Mouse (Mus musculus) gastrocnemius, adult 18-20 months (tissue): ENCODE data around the gene Pole. TPM values are rescaled to one million over a fixed set of nuclear protein-coding genes. Genes with fewer than 3 reads are reported as not detected.

Source experiments
- DNase-seq: peaks from one replicate; pipeline ENCODE4 v3.0.0; 2021; ENCODE audit warnings: low spot score
- total RNA-seq, 2 experiments: library from RNA; stranded (reverse); gene quantifications; 2 replicates each; pipeline ENCODE4 v1.2.3; 2021

Pole gene
- total RNA-seq, 2 experiments from 2014 or later = 1.4 to 1.6 TPM

DNA sequence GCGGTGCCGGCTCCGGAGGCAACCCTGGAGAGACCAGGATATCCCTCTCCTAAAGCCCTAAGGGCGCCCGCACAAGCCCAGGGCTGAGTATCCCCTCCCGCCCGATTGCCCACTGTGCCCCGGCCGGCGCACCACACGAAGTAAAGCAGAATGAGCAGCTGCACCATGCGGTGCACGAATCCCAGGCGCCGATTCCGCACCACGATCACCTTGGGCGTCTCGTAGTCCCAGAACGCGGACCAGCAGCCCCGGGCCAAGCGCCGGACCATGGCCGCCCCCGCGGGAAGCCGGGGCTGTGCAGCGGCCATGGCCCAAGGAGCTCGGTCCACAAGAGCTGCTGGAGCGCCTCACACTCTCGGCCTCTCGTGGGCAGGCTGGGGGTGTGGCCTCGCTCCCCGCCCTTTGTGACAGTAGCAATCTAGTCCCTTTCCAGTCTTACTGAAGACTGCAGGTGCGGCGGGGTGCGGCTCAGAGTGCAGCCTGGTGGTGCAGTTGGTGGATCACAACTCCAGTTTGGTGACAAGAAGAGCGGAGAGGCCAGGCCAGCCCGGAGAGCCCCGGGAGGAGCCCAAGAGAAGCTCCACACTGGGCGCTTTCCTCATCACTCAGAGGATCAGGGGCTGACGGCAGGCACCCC is 56.7 kb downstream of the Pole start, which contains the start of gene P2rx2:
TSS of gene P2rx2 (minus strand) at position 565 of the 637 bp plus-strand sequence.
- peak; percentile 4 for DNase-seq

GRCm38 (mm10) chr5:110344524-110344923 is 58.4 kb downstream of the Pole start, which contains the start of gene Lrcol1:
TSS of gene Lrcol1 (plus strand) at chr5:110344730.
- no peak for DNase-seq

DNA sequence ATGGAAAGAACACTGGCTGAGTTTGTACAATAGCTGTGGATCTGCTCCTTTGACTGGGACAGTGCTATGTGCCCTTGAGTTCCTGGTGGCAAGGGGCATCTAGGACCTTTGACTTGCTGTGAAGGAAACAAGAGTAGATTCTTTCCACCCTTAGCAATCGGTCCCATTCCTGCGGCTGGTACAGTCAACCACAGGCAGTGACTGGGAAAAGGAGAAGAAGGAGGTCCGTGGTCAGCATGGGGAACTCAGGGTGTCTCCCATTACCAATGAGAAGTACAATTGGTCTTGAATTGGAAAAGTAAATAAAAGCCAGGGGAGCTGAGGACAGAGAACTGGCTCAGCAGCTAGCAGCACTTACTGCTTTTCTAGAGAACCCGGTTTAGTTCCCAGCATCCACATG is 59.4 kb downstream of the Pole start:
- no peak for DNase-seq

- no peak for DNase-seq
Measured at GRCm38 (mm10) chr5:110347006-110347405, 60.9 kb downstream of the Pole start.

DNA sequence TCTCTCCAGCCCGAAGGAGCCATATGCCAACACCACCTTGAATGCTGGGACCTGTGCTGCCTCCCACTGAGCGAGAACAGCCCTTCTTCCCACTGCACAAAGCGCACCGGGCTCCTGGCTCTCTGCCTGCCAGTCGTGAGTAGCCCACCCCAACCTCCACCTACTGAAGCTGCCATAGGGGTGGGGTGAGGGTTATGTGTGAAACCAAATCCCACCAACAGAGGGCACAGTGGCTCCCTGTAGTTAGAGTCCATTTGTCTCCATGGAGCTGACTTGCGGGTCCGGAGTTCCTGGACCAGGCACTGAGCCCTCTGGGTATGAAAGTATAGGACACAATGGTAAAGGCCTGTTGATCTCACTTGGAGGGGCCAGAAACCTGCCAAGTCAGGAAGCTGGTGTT is 68.6 kb downstream of the Pole start:
- no peak for DNase-seq

DNA sequence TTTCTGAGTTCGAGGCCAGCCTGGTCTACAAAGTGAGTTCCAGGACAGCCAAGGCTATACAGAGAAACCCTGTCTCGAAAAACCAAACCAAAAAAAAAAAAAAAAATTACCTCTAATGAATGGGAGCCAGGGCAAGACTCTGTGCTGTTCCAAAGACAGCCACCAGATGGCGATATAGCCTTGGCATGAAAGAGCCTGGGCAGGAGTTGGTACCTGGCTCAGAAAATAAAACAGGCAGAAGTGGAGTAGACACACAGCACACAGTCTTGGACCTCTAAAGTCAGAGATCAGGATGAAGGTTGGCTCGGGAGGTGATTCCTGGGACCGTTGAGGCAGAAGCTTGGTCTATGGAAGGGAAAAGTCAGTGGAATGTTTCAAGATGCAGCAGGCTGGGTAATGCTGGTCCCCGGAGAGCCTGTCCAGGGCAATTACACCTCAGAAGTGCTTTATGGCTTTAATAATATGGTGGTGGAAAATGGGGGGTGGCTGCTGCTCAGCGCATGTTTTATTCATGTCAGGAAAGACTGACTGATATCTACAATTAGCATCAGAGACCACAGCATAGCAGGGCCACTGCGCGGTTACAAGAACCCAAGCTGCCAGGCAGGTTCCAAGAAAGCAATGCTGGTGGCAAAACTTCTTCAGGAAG is 71.5 kb downstream of the Pole start:
- peak; percentile 74 for DNase-seq

DNA sequence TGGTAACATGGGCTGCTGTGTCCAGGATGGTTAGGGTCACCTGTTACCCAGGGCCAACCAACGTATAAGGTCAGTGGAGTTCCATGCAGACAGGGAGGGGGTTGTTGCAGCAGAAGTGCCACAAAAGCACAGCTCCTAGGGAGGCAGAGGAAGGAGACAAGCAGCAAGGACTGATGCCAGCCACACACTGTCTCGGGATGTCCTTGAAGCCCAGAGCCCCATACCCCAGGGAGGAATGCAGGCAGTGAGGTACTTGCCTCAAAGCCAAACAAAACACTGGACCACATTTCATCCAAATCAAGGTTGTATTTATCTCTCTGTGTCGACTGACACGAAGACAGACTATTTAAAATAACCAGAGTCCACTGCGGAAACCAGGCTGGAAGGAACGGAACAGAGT is 75.4 kb downstream of the Pole start:
- DNase-seq = no peak

DNA sequence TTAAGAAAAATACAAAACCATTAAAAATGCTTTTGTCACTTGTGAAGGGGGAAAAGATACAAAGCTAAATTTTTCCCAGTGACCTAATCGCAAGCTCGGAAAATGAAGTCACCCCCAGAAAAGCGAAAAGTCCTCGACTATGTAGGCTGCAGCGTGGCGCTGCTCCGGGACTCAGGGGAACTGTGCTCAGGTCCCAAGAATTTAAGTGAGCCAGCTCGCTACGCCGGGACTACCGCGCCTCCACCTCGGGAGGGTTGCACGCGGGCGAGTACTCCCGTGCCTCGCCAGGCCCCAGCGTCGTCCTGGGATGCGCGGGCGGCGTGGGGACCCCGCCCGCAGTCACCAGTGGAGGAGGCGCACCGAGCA is 76.7 kb downstream of the Pole start:
- no peak for DNase-seq

GRCm38 (mm10) chr5:110363179-110363821 is 77.2 kb downstream of the Pole start:
- peak; percentile 75 for DNase-seq

DNA sequence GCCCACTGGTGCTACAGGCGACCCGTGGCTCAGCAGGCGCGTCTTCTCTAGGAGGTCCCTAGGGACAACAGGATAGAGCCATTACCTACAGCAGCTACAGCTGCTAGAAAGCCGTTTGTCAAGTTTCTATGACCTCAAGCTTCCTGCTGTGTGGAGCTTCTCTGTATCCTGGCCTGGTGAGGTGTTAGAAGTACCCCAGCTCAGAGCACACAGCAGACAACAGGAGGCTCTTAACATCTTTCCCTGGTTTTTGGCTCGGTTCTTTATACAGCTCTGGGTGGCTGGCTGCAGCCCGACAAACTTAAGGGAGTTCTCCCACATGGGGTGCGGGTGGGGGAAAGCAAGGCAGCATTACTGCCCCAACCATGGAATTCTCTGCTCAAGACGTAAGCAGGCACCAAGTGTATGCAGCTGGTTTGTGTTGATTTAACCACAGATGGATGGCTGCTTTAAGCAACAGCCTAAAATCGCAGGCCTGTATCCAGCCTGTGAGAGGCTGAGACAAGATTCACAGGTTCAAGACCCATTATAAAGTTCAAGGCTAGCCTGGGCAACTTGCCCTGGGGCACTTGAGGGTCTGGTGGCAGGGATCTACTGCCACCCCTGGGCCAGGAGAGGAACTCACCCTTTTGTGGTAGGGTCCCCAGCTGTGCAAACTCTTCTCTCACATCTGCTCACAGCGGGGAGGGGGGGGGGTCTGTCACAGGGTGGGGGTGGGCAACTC is 77.9 kb downstream of the Pole start:
- no peak for DNase-seq

DNA sequence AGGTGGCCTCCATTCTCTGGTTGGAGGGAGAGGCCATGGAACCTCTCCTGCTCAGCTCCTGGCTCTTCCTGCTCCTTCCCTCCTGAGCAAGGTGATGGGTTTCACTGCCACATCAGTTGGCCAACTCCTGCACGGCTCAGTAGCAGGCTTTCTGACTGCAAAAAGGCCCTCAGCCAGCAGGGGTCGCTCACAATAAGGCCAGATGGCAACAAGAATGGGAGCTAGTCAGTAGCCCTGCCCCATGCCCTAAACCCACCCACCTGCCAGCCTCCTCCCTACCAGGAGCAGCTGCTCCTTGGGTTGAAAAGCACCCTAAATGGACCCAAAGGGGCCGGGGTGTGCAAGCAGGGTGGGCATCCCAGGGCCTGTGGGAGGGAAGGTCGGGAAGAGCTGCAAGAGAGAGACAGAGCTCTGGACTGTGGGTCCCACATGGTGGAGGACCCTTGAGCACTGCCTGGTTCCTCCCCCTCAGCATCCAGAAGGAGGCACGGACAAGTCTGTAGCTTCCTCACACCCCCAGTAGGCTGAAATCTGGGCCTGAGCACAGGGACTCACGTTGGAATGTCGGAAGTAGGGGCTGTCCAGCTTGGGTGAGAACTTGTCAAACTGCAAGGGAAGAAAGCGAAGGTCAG is 90.8 kb downstream of the Pole start:
- DNase-seq = peak; percentile 73

DNA sequence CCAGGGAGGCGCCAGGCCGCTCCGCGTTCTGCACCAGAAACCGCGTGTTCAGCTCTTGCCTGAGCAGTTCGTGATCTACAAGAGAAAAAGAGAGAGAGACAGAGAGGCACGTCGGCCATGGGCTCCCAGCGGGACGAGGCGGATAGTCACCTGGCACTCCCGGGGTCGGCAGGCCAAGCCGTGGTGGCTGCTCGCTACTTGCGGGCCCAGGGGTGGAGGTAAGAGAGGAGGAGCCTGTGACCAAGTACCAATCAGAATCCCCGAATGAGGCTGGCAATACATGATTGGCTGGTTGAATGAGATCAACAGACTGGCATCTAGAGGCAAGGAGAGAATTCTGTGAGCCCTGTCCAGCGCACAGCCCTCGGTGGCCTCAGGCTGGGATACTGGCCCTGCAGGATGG is 92.1 kb downstream of the Pole start:
- no peak for DNase-seq

DNA sequence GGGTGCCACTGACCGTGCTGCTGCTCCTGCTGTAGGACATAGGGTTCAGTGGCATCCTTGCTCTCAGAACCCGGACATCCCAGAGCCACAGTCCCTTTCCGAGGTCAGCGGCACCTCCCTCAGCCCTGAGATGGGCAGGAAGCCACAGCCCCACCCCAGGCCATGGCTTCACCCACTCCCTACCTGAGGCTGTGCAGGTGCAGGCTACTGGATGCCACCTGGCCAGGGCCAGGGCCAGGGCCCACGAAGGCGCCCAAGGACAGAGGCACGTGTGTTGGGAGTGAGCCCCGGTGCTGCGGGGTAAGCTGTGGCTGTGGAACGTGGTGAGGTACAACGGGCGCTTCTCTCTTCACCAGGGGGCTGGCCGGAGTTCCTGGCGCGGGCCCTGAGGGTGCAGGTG is 93.0 kb downstream of the Pole start:
- DNase-seq = no peak

DNA sequence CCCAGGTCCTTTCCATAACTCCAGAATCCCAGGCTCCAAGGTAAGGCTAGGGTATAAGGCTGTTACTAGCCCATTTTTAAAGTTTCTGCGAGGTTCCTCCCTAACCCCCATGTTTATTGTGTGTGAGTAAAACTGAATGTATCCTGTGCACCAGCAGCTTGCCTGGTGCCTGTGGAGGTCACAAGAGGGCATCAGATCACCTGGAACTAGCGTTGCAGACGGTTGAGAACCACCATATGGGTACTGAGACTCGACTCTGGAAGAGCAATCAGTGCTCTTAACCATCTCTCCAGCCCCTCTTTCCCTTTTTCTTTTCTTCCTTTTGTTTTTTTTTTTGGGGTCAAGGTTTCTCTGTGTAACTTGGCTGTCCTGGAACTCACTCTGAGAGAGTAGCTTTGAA is 93.7 kb downstream of the Pole start:
- no peak for DNase-seq

DNA sequence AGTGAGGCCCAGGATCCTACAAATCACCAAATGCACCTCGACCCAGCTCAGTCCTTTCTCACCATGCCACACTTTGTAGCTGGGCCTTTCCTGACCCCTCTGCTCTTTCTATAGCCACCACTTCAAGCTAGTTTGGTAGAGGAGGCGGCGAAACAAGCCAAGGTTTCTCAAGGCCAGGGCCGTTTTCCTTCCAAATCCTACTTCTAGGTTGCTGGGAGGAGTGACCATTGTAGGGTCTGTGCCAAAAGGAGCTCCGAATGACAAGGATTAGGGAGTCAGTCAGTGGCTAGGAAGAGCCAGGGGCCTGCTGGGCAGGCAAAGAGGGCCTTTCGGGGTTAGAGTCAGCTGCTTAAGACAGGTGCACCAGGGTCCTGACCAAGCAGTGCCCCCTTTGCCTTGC is 98.4 kb downstream of the Pole start:
- DNase-seq = no peak

DNA sequence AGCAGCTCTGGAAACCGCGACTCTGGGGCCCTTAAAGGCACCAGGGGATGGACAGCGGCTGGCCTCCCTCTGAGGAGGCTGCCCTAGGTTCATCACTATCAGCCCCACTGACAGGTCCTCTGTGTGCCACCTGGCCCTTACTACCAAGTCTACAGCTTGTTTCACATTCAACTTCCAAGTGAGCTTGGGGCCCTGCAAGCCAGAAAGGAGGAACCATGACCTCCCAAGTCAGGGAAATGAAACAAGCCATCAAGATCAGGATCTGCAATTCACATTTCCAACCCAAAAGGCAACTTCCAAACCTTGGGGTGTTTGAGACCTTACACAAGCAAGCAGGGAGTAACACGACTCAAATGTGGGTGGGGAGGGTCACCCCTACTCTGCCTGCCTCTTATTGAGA is 99.2 kb downstream of the Pole start:
- DNase-seq = no peak

- peak; percentile 58 for DNase-seq
Measured at GRCm38 (mm10) chr5:110386371-110387330, 100.5 kb downstream of the Pole start.
